8 mouse cellular contexts compared by ENCODE assay signal in genomic region chr7:27357595-27357978, GRCm38 (mm10). TPM values are rescaled to one million over a fixed set of nuclear protein-coding genes. Genes with fewer than 3 reads are reported as not detected.
DNase-seq lines count a peak whose midpoint lies in the region; ATAC-seq lines count a peak whose summit lies in the region.

No protein-coding gene starts in this region.

- DNase-seq in kidney, adult 8-10 months, result no peak
- no peak for DNase-seq in yolk sac, embryonic 10.5 days (ENCODE audit: low spot score)
- DNase-seq in ovary, postnatal 36 days (ENCODE audit: low spot score), result no peak
- no peak for DNase-seq in frontal cortex, adult 2 months (ENCODE audit: extremely low spot score in 1 of 2, low spot score in 1 of 2)

- peak overlapping the region; percentile 59; the same call in 1 of the 2 replicates for H3K9ac ChIP-seq in kidney, embryonic 15.5 days
- no peak overlapping the region for H3K9ac ChIP-seq in liver, embryonic 15.5 days

- H3K4me3 ChIP-seq in kidney, embryonic 15.5 days (replicated peaks), result peak overlapping the region; percentile 79
- peak overlapping the region; percentile 53; the same call in 1 of the 2 replicates for H3K4me3 ChIP-seq in brown adipose tissue, adult 24 weeks (ENCODE audit: insufficient read depth, low read depth, low read length)
- peak overlapping the region; percentile 83 for H3K4me3 ChIP-seq in liver, embryonic 15.5 days (replicated peaks)

- peak overlapping the region; percentile 92 for H3K27ac ChIP-seq in kidney, embryonic 15.5 days
- 0 out of 2 replicates have a peak overlapping the region, but pooled peaks have one; percentile 92 for H3K27ac ChIP-seq in brown adipose tissue, adult 24 weeks (replicated peaks; ENCODE audit: low read depth, low read length)
- peak overlapping the region; percentile 80 for H3K27ac ChIP-seq in liver, embryonic 15.5 days (replicated peaks)

- peak overlapping the region; percentile 80 for H3K4me2 ChIP-seq in kidney, embryonic 15.5 days
- peak overlapping the region; percentile 90 for H3K4me2 ChIP-seq in liver, embryonic 15.5 days

- ATAC-seq in kidney, embryonic 15.5 days (replicated peaks; ENCODE audit: low FRiP score), result no peak
- peak; percentile 37 for ATAC-seq in CD4-positive, CD25-positive, alpha-beta regulatory T cell, adult 4 months
- ATAC-seq in liver, embryonic 15.5 days (ENCODE audit: insufficient read depth), result no peak

- WGBS in kidney, embryonic 15.5 days, result 25% methylated on average over 3 of the region's 3 CpGs
- WGBS in liver, embryonic 15.5 days (ENCODE audit: insufficient replicate concordance), result 3% methylated on average over 3 of the region's 3 CpGs

- H3K36me3 ChIP-seq in kidney, embryonic 15.5 days, result peaks cover 12% of the 10 kb centered on the region
- H3K36me3 ChIP-seq in liver, embryonic 15.5 days (replicated peaks), result 0 out of 2 replicates have a peak, but pooled peaks cover 8% of the 10 kb centered on the region

- H3K4me1 ChIP-seq in kidney, embryonic 15.5 days, result peaks cover 40% of the 10 kb centered on the region
- H3K4me1 ChIP-seq in brown adipose tissue, adult 24 weeks (ENCODE audit: control insufficient read depth, insufficient read depth, insufficient read length, low read length), result peaks cover 2% of the 10 kb centered on the region; the same call in 1 of the 2 replicates
- H3K4me1 ChIP-seq in liver, embryonic 15.5 days (replicated peaks), result peaks cover 57% of the 10 kb centered on the region

- H3K9me3 ChIP-seq in kidney, embryonic 15.5 days (replicated peaks), result no peaks in the 10 kb centered on the region
- no peaks in the 10 kb centered on the region for H3K9me3 ChIP-seq in liver, embryonic 15.5 days (replicated peaks)

- peaks cover 15% of the 10 kb centered on the region for H3K27me3 ChIP-seq in kidney, embryonic 15.5 days
- H3K27me3 ChIP-seq in liver, embryonic 15.5 days, result peaks cover 32% of the 10 kb centered on the region

RNA-seq across cellular contexts. Expression of gene Gm20479, which starts 0.4 kb away (rescaled TPM):
- 1.9 TPM in 1 of 2 replicates, not detected in the other for polyA plus RNA-seq in kidney, embryonic 15.5 days (2015; fragmentation: Nextera tagmentation; extraction: Ambion mirVana)
- polyA plus RNA-seq in CD4-positive, CD25-positive, alpha-beta regulatory T cell, adult 4 months (2017; shearing (Covaris generic)), result not detected
- 3.5 TPM in 1 of 2 replicates, not detected in the other for polyA plus RNA-seq in brown adipose tissue, adult 24 weeks (2012; ENCODE audit: insufficient read depth, insufficient read length, missing spikeins)
- 0.28 TPM in 1 of 2 replicates, not detected in the other for polyA plus RNA-seq in liver, embryonic 15.5 days (2015; fragmentation: Nextera tagmentation; extraction: Ambion mirVana)
- 0.25 TPM in 1 of 2 replicates, not detected in the other for polyA plus RNA-seq in frontal cortex, adult 2 months (2012; rRNA removed)

RNA-seq across cellular contexts. Expression of gene Shkbp1, which starts 1.8 kb away (rescaled TPM):
- polyA plus RNA-seq in kidney, embryonic 15.5 days (2015; fragmentation: Nextera tagmentation; extraction: Ambion mirVana), result 43.6 and 53.1 TPM in 2 replicates
- 10 to 100 TPM; 49.2 to 76.0 TPM for polyA plus RNA-seq in CD4-positive, CD25-positive, alpha-beta regulatory T cell, adult 4 months (2017; shearing (Covaris generic))
- 11.6 TPM in 2 replicates for polyA plus RNA-seq in brown adipose tissue, adult 24 weeks (2012; ENCODE audit: insufficient read depth, insufficient read length, missing spikeins)
- polyA plus RNA-seq in liver, embryonic 15.5 days (2015; fragmentation: Nextera tagmentation; extraction: Ambion mirVana), result 16.4 and 18.6 TPM in 2 replicates
- polyA plus RNA-seq in frontal cortex, adult 2 months (2012; rRNA removed), result 58.4 and 62.8 TPM in 2 replicates

RNA-seq across cellular contexts. Expression of gene Ltbp4, which starts 20.1 kb away (rescaled TPM):
- 31.0 and 41.7 TPM in 2 replicates for polyA plus RNA-seq in kidney, embryonic 15.5 days (2015; fragmentation: Nextera tagmentation; extraction: Ambion mirVana)
- polyA plus RNA-seq in CD4-positive, CD25-positive, alpha-beta regulatory T cell, adult 4 months (2017; shearing (Covaris generic)), result 1 to 10 TPM in 1 of 2 experiments, under 1 TPM in 1; 0.77 to 2.0 TPM
- 22.8 and 25.9 TPM in 2 replicates for polyA plus RNA-seq in brown adipose tissue, adult 24 weeks (2012; ENCODE audit: insufficient read depth, insufficient read length, missing spikeins)
- polyA plus RNA-seq in liver, embryonic 15.5 days (2015; fragmentation: Nextera tagmentation; extraction: Ambion mirVana), result 4.6 and 7.8 TPM in 2 replicates
- 68.8 and 69.8 TPM in 2 replicates for polyA plus RNA-seq in frontal cortex, adult 2 months (2012; rRNA removed)
